Mouse (Mus musculus): ENCODE measurements around the gene BC080695. TPM values are rescaled to one million over a fixed set of nuclear protein-coding genes. Genes with fewer than 3 reads are reported as not detected.
"Not testable (repeated sequence)": the region's sequence is repeated elsewhere in the genome, so short reads cannot be mapped to it uniquely, and the experiment has no call there.

BC080695 gene
- polyA plus RNA-seq (2014; fragmentation: Nextera tagmentation; extraction: Ambion mirVana), result not detected in 2 replicates

- H3K27me3 ChIP-seq (ENCODE audit: control insufficient read depth, insufficient read depth, low read length); H3K4me1 ChIP-seq (ENCODE audit: control insufficient read depth, insufficient read depth, low read length); H3K4me3 ChIP-seq (ENCODE audit: low read depth, low read length); H3K9ac ChIP-seq (ENCODE audit: low read length); ATAC-seq (ENCODE audit: insufficient read depth, low FRiP score, low TSS enrichment); DNase-seq (ENCODE audit: low spot score); H3K36me3 ChIP-seq (ENCODE audit: control insufficient read depth, insufficient read depth, low read length); H3K9me3 ChIP-seq (ENCODE audit: control insufficient read depth, low read length); H3K27ac ChIP-seq (ENCODE audit: low read depth, low read length); H3K4me2 ChIP-seq (ENCODE audit: low read depth): not testable (repeated sequence)
- WGBS, result no CpG with 5 or more reads among the region's 3 CpGs
Measured at GRCm38 (mm10) chr4:143551400-143551799, at the start of gene BC080695, which contains the start of gene Gm13057. TSS of gene BC080695 (plus strand) at chr4:143551700. TSS of gene Gm13057 (plus strand) at chr4:143551709.

DNA sequence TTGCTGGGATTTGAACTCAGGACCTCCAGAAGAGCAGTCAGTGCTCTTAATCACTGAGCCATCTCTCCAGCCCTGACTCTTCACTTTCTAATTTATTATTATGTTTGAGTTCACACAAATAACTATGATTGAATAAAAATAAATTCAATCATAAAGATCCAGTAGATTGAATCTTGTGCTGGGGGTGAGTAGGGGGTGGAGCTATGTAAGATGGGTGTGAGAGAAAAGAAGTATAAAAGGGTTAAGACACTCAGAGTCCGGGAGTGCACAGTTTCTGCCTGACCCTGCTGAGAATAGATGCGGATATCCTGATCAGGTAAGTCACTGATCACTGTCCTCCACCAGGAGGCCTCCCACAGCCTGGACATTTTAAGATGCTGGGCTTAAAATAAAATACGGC lies 40.5 kb upstream of the BC080695 start, which contains the start of gene Gm13043:
Gene Gm13043 (plus strand): TSS at position 301 of the 400 bp plus-strand sequence.
- no peak within 1 kb of the TSS for H3K4me2 ChIP-seq (ENCODE audit: low read depth)
- no peaks in the 10 kb centered on the region for H3K36me3 ChIP-seq (ENCODE audit: control insufficient read depth, insufficient read depth, low read length)
- no peak within 1 kb of the TSS for H3K9ac ChIP-seq (ENCODE audit: low read length)
- WGBS, result 84% methylated on average over 3 of the region's 3 CpGs
- no peaks in the 10 kb centered on the region for H3K9me3 ChIP-seq (ENCODE audit: control insufficient read depth, low read length)
- ATAC-seq (ENCODE audit: insufficient read depth, low FRiP score, low TSS enrichment), result no peak
- no peak within 1 kb of the TSS for H3K27ac ChIP-seq (ENCODE audit: low read depth, low read length)
- H3K27me3 ChIP-seq (ENCODE audit: control insufficient read depth, insufficient read depth, low read length), result no peaks in the 10 kb centered on the region
- no peak for DNase-seq (ENCODE audit: low spot score)
- H3K4me1 ChIP-seq (ENCODE audit: control insufficient read depth, insufficient read depth, low read length), result no peaks in the 10 kb centered on the region
- no peak within 1 kb of the TSS for H3K4me3 ChIP-seq (ENCODE audit: low read depth, low read length)

GRCm38 (mm10) chr4:143535654-143536053 lies 15.8 kb upstream of the BC080695 start, which contains the start of gene Gm13040:
TSS of gene Gm13040 (plus strand) at chr4:143535954.
- not testable (repeated sequence) for H3K27me3 ChIP-seq (ENCODE audit: control insufficient read depth, insufficient read depth, low read length); H3K4me3 ChIP-seq (ENCODE audit: low read depth, low read length); H3K4me1 ChIP-seq (ENCODE audit: control insufficient read depth, insufficient read depth, low read length); H3K27ac ChIP-seq (ENCODE audit: low read depth, low read length); H3K9me3 ChIP-seq (ENCODE audit: control insufficient read depth, low read length); H3K36me3 ChIP-seq (ENCODE audit: control insufficient read depth, insufficient read depth, low read length); H3K4me2 ChIP-seq (ENCODE audit: low read depth); H3K9ac ChIP-seq (ENCODE audit: low read length); ATAC-seq (ENCODE audit: insufficient read depth, low FRiP score, low TSS enrichment); DNase-seq (ENCODE audit: low spot score)
- no CpG with 5 or more reads among the region's 3 CpGs for WGBS

- 86% methylated on average over 9 of the region's 9 CpGs for WGBS
- H3K4me3 ChIP-seq (ENCODE audit: low read depth, low read length), result not testable (repeated sequence)
Measured at GRCm38 (mm10) chr4:143611927-143612326, 60.4 kb downstream of the BC080695 start.

DNA sequence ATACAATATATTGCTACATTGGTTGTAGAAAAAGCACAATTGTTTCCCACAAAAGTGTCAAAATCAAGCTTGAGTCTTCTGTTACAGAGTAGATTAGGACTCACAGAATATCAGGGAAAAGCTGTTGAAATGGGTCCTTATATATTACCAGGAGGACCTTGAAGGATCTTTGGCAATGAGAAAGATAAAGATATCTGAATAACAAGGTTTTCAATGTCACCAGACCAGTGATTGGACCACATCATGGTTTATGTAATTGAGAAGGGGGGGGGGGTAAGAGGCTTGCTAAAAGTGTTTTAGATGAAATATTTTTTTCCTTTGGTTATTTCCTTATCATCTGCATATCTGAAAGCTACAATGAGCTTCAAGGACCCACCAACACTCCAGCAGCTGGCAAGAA lies 63.2 kb downstream of the BC080695 start, which contains the start of gene Gm13083:
Gene Gm13083 (plus strand): TSS at position 301 of the 400 bp plus-strand sequence.
- H3K27ac ChIP-seq (ENCODE audit: low read depth, low read length); H3K27me3 ChIP-seq (ENCODE audit: control insufficient read depth, insufficient read depth, low read length); ATAC-seq (ENCODE audit: insufficient read depth, low FRiP score, low TSS enrichment); DNase-seq (ENCODE audit: low spot score); H3K4me2 ChIP-seq (ENCODE audit: low read depth); H3K4me1 ChIP-seq (ENCODE audit: control insufficient read depth, insufficient read depth, low read length); H3K4me3 ChIP-seq (ENCODE audit: low read depth, low read length); H3K9me3 ChIP-seq (ENCODE audit: control insufficient read depth, low read length); H3K9ac ChIP-seq (ENCODE audit: low read length); H3K36me3 ChIP-seq (ENCODE audit: control insufficient read depth, insufficient read depth, low read length): not testable (repeated sequence)

More at GRCm38 (mm10) chr4:143611927-143612326, 60.4 kb downstream of the BC080695 start:
- H3K36me3 ChIP-seq (ENCODE audit: control insufficient read depth, insufficient read depth, low read length); H3K4me2 ChIP-seq (ENCODE audit: low read depth); ATAC-seq (ENCODE audit: insufficient read depth, low FRiP score, low TSS enrichment); DNase-seq (ENCODE audit: low spot score); H3K9ac ChIP-seq (ENCODE audit: low read length); H3K27me3 ChIP-seq (ENCODE audit: control insufficient read depth, insufficient read depth, low read length); H3K27ac ChIP-seq (ENCODE audit: low read depth, low read length); H3K4me1 ChIP-seq (ENCODE audit: control insufficient read depth, insufficient read depth, low read length); H3K9me3 ChIP-seq (ENCODE audit: control insufficient read depth, low read length): not testable (repeated sequence)

- H3K4me1 ChIP-seq (ENCODE audit: control insufficient read depth, insufficient read depth, low read length); H3K27me3 ChIP-seq (ENCODE audit: control insufficient read depth, insufficient read depth, low read length); H3K9ac ChIP-seq (ENCODE audit: low read length); H3K4me3 ChIP-seq (ENCODE audit: low read depth, low read length); H3K27ac ChIP-seq (ENCODE audit: low read depth, low read length); DNase-seq (ENCODE audit: low spot score); H3K4me2 ChIP-seq (ENCODE audit: low read depth); H3K9me3 ChIP-seq (ENCODE audit: control insufficient read depth, low read length); ATAC-seq (ENCODE audit: insufficient read depth, low FRiP score, low TSS enrichment); H3K36me3 ChIP-seq (ENCODE audit: control insufficient read depth, insufficient read depth, low read length): not testable (repeated sequence)
- 84% methylated on average over 4 of the region's 4 CpGs for WGBS
Measured at GRCm38 (mm10) chr4:143618101-143618500, 66.6 kb downstream of the BC080695 start.

Other genes starting within 250 kb of the BC080695 start
- gene Lrrc38, start 201.9 kb upstream of the BC080695 start, polyA plus RNA-seq (2014; fragmentation: Nextera tagmentation; extraction: Ambion mirVana), result 0.48 and 1.1 TPM in 2 replicates
- not detected in 2 replicates for gene Pramel1, start 157.3 kb upstream of the BC080695 start, polyA plus RNA-seq (2014; fragmentation: Nextera tagmentation; extraction: Ambion mirVana)
- 17.3 and 17.4 TPM in 2 replicates for gene Pramef8, start 139.3 kb upstream of the BC080695 start, polyA plus RNA-seq (2014; fragmentation: Nextera tagmentation; extraction: Ambion mirVana)
- gene Oog4, start 101.4 kb upstream of the BC080695 start, polyA plus RNA-seq (2014; fragmentation: Nextera tagmentation; extraction: Ambion mirVana), result not detected in 2 replicates
- gene Gm13043, start 40.4 kb upstream of the BC080695 start, polyA plus RNA-seq (2014; fragmentation: Nextera tagmentation; extraction: Ambion mirVana), result not detected in 2 replicates
- gene Gm13040, start 15.7 kb upstream of the BC080695 start, polyA plus RNA-seq (2014; fragmentation: Nextera tagmentation; extraction: Ambion mirVana), result not detected in 2 replicates
- gene Gm13057, start within 50 bp of the BC080695 start, polyA plus RNA-seq (2014; fragmentation: Nextera tagmentation; extraction: Ambion mirVana), result not detected in 2 replicates
- gene Gm13083, start 63.3 kb downstream of the BC080695 start, polyA plus RNA-seq (2014; fragmentation: Nextera tagmentation; extraction: Ambion mirVana), result not detected in 2 replicates
- not detected in 2 replicates for gene Gm13088, start 105.5 kb downstream of the BC080695 start, polyA plus RNA-seq (2014; fragmentation: Nextera tagmentation; extraction: Ambion mirVana)
- gene Gm13089, start 151.0 kb downstream of the BC080695 start, polyA plus RNA-seq (2014; fragmentation: Nextera tagmentation; extraction: Ambion mirVana), result not detected in 2 replicates
- not detected in 2 replicates for gene Gm13078, start 167.8 kb downstream of the BC080695 start, polyA plus RNA-seq (2014; fragmentation: Nextera tagmentation; extraction: Ambion mirVana)
- not detected in 2 replicates for gene Gm13023, start 237.7 kb downstream of the BC080695 start, polyA plus RNA-seq (2014; fragmentation: Nextera tagmentation; extraction: Ambion mirVana)